Mouse (Mus musculus) cerebellum, adult 9-10 months (tissue): ENCODE data around the gene Ggact.

Experiments used
- DNase-seq: peaks from one replicate; pipeline ENCODE4 v3.0.0; 2022

Gene Ggact

DNA sequence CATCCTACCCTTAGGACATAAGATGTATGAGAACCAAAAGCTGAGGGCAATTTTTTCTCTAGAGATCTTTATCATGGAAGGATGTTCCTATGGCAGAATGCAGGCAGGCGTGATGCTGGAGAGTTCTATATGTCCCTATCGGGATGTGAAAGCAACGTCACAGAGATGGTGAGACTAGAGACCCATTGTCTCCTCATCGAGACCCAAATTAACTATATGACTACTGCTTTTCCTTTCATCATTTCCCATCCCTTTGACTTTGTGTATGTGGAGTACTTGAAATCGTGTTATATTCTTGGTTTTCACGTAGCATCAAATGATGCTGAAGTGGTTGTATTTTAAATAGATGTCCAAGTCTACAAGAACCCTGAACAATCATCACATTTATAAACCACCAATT lies at the start of gene Ggact:
Gene Ggact (minus strand): TSS at position 101 of the 400 bp plus-strand sequence.
- DNase-seq = no peak

- peak; percentile 98 for DNase-seq
Observed at GRCm38 (mm10) chr14:122957941-122958340, 44.4 kb upstream of the Ggact start.

GRCm38 (mm10) chr14:122953331-122953730 lies 39.8 kb upstream of the Ggact start:
- peak; percentile 74 for DNase-seq

GRCm38 (mm10) chr14:122952556-122952955 lies 39.0 kb upstream of the Ggact start:
- no peak for DNase-seq

- DNase-seq = no peak
Observed at GRCm38 (mm10) chr14:122951676-122952445, 38.3 kb upstream of the Ggact start.

GRCm38 (mm10) chr14:122950915-122951314 lies 37.4 kb upstream of the Ggact start:
- DNase-seq = no peak

- DNase-seq = no peak
Observed at GRCm38 (mm10) chr14:122943475-122943853, 29.9 kb upstream of the Ggact start.

GRCm38 (mm10) chr14:122942757-122943474 lies 29.4 kb upstream of the Ggact start:
- DNase-seq = no peak

- DNase-seq = peak; percentile 63
Observed at GRCm38 (mm10) chr14:122936460-122936859, 22.9 kb upstream of the Ggact start.

GRCm38 (mm10) chr14:122920011-122920410 lies 6.5 kb upstream of the Ggact start:
- no peak for DNase-seq

DNA sequence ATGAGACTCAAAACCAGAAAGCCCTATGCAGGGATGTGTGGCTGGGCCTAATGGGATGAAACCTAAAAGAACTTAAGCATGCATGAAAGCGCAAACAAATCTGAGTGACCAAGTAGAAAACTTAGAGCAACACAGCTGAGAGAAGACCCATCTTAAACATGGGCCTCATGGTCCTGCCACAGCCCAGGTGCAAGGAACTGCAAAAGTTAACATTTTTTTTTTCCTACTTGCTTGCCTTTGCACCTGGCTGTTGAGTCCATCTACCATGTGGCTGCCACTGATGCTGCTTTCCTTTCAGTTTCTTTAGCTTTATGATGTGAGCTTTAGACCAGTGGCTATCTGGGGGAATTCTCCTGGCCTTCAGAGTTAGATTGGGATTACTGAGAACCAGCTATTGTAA lies 4.1 kb upstream of the Ggact start:
- no peak for DNase-seq

DNA sequence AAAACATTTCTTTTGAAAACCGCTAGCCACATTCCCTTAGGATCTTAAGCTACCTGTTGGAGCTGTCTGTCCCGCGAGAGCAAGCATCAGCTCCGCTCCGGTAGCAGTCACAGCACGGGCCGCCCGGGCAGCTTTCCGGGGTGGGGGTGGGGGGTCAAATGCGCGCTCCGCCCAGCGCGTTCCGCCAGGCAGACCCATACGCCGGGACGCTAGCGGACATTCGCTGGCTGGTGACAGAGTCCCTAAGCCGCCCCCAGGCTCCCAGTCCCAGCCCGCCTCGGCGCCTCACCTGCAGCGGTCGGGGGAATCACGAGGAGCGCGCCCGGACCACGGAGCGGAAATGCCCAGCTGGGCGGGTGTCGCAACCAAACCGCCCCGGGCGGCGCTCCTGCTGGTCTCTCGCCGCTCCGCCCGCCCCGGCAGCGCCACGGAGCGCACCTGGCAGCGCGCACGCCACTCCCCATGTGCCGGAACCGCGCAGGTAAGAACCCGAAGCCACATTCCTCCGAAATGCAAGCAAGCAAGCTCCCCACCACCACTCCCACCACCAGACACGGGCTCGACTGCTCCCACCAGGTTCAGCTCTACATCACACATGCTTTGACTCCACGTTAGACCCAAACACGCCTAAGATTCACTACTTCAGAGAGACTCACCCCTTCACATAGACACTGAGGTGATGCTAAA lies 602 bp downstream of the Ggact start:
- peak; percentile 83 for DNase-seq

DNA sequence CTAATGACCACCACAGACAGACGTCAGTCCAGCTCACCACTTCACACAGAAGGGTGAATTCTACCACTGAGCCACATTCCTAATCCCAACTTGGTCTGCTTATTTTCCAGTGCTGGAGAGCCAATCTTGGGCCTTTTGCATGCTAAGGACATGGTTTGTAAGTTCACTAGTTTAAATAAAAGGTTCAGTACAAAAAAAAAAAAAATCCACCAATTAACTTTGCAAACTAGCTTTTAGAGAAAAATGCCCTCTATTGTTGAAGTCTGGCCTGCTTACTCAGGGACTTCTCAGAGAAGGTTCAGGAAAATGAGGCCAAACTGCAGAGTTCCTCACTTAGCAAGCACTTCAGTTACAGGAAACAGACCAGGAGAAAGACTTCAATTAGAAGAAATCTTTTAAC lies 1.4 kb downstream of the Ggact start:
- no peak for DNase-seq

- DNase-seq = no peak
Observed at GRCm38 (mm10) chr14:122911265-122911664, 2.3 kb downstream of the Ggact start.

DNA sequence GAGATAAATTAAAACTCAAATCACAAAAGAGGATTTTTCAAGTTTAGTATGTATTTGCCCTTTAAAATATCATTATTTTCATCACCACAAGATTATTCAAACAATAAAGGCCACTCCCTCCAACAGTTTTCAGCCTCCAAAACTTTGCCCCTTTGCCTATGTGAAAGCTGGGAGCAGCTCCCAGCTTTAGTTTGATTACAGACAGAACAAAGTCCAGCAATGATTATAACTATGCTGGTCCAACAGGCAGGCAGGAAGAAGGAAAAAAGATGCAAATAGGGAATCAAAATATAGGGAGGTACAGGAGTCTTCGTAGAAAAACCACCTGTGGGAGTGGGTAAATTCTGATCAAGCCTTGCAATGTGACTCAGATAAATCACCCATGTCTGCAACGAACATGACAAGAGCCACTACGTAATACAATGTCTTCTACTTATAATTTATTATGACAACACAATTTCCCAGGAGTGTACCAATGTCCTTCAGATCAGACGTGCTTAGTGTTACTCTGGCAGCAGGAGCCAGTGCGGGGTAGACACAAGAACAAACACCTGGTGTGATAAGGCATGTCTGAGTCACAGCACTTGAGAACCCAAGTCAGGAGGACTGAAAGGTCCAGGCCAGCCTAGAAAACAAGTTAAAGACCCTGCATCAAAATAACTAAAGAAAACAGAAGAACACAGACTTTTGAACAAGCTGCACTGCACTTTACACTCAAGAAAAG lies 4.0 kb downstream of the Ggact start:
- no peak for DNase-seq

GRCm38 (mm10) chr14:122908075-122908474 lies 5.5 kb downstream of the Ggact start:
- DNase-seq = no peak

DNA sequence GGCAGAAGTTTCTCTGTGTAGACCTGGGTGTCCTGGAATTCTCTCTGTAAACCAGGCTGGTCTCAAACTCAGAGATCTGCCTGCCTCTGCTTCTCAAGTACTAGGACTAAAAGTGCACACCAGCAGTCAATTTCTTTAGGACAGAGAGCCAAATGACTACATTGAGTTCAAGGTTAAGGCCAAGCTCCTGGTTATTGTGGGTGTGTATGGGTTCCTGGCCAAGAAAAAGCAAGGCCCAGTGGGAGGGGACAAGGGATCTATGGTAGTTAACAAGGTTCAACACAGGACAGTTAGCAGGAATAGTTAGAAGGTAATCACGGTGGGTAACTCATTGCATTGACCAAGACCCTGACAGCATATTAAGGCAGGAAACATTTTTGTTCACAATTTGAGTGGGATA lies 8.6 kb downstream of the Ggact start:
- DNase-seq = no peak

DNA sequence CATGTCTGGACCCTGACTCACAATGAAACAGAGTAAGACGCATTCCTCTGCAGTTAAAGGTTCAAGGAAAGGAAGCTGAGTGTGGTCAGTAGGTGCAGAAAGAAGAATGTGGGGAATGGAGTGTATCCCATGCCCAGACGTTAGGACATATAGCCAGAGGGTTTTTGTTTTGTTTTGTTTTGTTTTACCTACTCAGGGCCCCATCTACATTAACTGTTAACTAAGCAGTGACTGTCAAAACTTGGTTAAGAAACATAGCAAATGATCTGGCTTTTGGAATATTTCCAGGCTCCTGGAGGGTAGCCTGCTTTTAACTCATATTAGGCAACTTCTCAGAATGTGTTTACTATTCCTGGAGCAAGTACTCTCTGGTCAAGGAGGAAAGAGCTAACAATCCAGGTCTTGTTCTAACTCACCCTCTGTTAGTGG lies 9.6 kb downstream of the Ggact start:
- peak; percentile 67 for DNase-seq

DNA sequence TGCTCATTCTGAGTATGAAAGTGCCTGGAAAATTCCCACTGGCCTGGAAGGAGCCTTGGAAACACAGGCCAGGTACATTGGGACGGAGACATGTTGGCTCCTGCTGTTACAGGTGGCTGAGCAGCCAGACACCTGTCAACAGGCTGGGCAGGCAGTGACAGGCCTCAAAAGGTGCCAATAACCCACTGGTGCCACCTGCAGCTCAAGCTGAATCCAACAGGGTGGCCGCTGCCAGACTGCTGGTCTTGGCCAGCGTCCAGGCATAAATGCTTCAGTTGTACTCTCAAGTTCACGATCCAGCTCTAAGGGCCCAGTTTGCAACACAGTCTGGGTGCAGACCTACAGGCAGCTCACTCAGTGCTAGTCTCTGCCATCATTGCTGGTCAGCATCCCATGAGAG lies 10.7 kb downstream of the Ggact start:
- peak; percentile 98 for DNase-seq

DNA sequence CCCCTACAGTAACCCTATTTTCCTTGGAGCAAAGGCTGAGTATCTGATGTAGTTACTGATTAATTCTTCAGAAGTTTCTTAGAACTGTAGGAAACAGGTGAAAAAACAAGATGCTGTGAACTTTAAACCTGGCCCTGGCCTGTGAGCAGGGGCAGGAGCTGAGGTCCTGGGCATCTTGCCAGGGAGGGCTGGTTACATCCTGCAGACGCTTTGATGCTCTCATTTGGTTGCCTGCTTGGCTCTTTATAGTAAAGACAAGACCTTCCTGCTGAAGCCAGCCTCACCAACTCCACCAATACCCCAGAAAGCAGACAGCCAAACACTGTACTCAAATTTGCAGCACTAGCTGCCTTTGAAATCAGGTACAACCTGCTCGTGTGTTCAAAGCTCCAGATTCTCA lies 11.4 kb downstream of the Ggact start:
- peak; percentile 79 for DNase-seq

- no peak for DNase-seq
Observed at GRCm38 (mm10) chr14:122901715-122902114, 11.8 kb downstream of the Ggact start.

DNA sequence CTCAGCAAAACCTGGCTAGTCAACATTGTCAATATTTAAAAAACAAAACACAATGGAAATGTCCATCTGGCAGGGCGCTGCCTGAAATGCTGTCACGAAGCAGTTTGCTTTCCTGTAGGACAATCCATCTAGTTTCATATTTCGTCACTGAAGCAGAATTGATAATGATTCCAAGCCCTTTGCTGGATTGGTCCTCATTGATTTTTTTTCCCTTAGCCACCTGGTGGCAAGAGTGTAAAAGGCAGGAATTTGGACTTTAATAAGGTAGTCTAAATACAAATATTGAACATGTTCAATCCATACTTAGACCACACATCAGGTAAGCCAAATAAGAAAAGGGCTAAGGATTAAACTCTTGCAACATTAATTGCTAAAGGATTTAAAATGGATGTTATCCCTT lies 12.4 kb downstream of the Ggact start:
- no peak for DNase-seq

DNA sequence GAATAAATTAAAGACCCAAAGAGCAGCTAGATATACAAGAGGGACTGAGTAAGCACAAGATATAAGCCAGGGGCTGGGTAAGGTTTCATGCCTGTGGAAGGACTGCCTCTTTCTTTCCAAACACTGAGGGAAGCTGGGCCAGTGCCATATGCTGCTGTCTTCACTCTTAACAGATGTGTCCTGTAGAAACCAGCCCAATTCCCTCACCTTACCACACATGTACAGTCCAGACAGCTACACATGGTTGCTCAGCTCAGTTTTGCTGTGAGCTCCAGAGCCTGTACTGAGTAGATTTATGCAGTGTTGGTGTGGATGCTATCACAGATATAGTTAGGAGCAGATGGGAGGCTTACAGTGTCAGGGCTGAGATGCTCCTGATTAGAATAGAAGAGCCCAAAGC lies 12.9 kb downstream of the Ggact start:
- no peak for DNase-seq
